Mouse (Mus musculus): Measurements from ENCODE around the gene Gm21987. TPM values are rescaled to one million over a fixed set of nuclear protein-coding genes. Genes with fewer than 3 reads are reported as not detected.

Gene Gm21987
- polyA plus RNA-seq (2017; shearing (Covaris generic)) = 1 to 10 TPM in 1 of 2 experiments, not detected in 1; 3.2 TPM

GRCm38 (mm10) chr16:38346529-38347325, at the start of gene Gm21987, which contains the start of gene Cox17:
TSS of gene Gm21987 (plus strand) at chr16:38347040.
TSS of gene Cox17 (plus strand) at chr16:38346991.

GRCm38 (mm10) chr16:38341396-38342324, 5.2 kb upstream of the Gm21987 start, which contains the start of gene Maats1:
TSS of gene Maats1 (minus strand) at chr16:38342143.

GRCm38 (mm10) chr16:38361933-38362332, 15.1 kb downstream of the Gm21987 start, which contains the start of gene Popdc2:
TSS of gene Popdc2 (plus strand) at chr16:38362209.

Other genes with a start within 250 kb of the Gm21987 start
- not detected for gene Nr1i2, start 52.2 kb upstream of the Gm21987 start, polyA plus RNA-seq (2017; shearing (Covaris generic))
- gene Maats1, start 4.9 kb upstream of the Gm21987 start, polyA plus RNA-seq (2017; shearing (Covaris generic)) = 1 to 10 TPM in 1 of 2 experiments, under 1 TPM in 1; 0.11 to 1.9 TPM
- 100 to 1,000 TPM; 142 to 157 TPM for gene Cox17, start within 50 bp of the Gm21987 start, polyA plus RNA-seq (2017; shearing (Covaris generic))
- gene Popdc2, start 15.2 kb downstream of the Gm21987 start, polyA plus RNA-seq (2017; shearing (Covaris generic)) = 1 to 10 TPM; 2.2 TPM
- under 1 TPM; 0.13 to 0.56 TPM for gene Pla1a, start 86.1 kb downstream of the Gm21987 start, polyA plus RNA-seq (2017; shearing (Covaris generic))
- gene Adprh, start 105.7 kb downstream of the Gm21987 start, polyA plus RNA-seq (2017; shearing (Covaris generic)) = 100 to 1,000 TPM in 1 of 2 experiments, 10 to 100 TPM in 1; 94.3 to 102 TPM
- 1 to 10 TPM in 1 of 2 experiments, under 1 TPM in 1; 0.78 to 5.0 TPM for gene Cd80, start 108.5 kb downstream of the Gm21987 start, polyA plus RNA-seq (2017; shearing (Covaris generic))
- gene Timmdc1, start 175.6 kb downstream of the Gm21987 start, polyA plus RNA-seq (2017; shearing (Covaris generic)) = 1 to 10 TPM; 5.4 to 6.7 TPM
- 10 to 100 TPM; 47.9 to 64.8 TPM for gene Poglut1, start 203.2 kb downstream of the Gm21987 start, polyA plus RNA-seq (2017; shearing (Covaris generic))
- 10 to 100 TPM; 42.0 to 45.0 TPM for gene Tmem39a, start 211.7 kb downstream of the Gm21987 start, polyA plus RNA-seq (2017; shearing (Covaris generic))

Data from inflammation-experienced regulatory T-cells (primary cell).